21 mouse cellular contexts compared by ENCODE assay signal in genomic region chr1:38864341-38864740, GRCm38 (mm10). TPM values are rescaled to one million over a fixed set of nuclear protein-coding genes. Genes with fewer than 3 reads are reported as not detected.
"Had no signal": no experiment of that assay in that cellular context is flagged by ENCODE, and none has a peak within 500 bp of the region (broad histone marks: within the 10 kb centered on the region; RNA-seq: fewer than 3 reads in every experiment).

No protein-coding gene starts in this region.

- H3K27ac ChIP-seq: liver, embryonic 14.5 days; lung, embryonic 15.5 days; midbrain, embryonic 10.5 days; neural tube, embryonic 12.5 days; neural tube, embryonic 15.5 days had no signal

- H3K4me2 ChIP-seq: liver, embryonic 11.5 days; lung, embryonic 15.5 days; neural tube, embryonic 12.5 days; neural tube, embryonic 15.5 days had no signal

- ATAC-seq: inflammation-experienced regulatory T-cells, adult 6 months; intestine, embryonic 16.5 days had no signal

- H3K9me3 ChIP-seq: lung, embryonic 15.5 days; megakaryocyte, embryonic 14.5 days; midbrain, embryonic 10.5 days; neural tube, embryonic 12.5 days; neural tube, embryonic 15.5 days had no signal

- H3K9ac ChIP-seq: liver, embryonic 14.5 days; lung, embryonic 15.5 days; neural tube, embryonic 12.5 days; neural tube, embryonic 15.5 days had no signal

- H3K4me3 ChIP-seq: lung, embryonic 15.5 days; megakaryocyte, embryonic 14.5 days; midbrain, embryonic 10.5 days; neural tube, embryonic 12.5 days; neural tube, embryonic 15.5 days had no signal

- H3K4me1 ChIP-seq: lung, embryonic 15.5 days; megakaryocyte, embryonic 14.5 days; midbrain, embryonic 10.5 days; neural tube, embryonic 12.5 days had no signal

- H3K27me3 ChIP-seq: lung, embryonic 15.5 days; neural tube, embryonic 12.5 days; neural tube, embryonic 15.5 days had no signal

- H3K36me3 ChIP-seq: lung, embryonic 15.5 days had no signal

- DNase-seq: kidney, adult 18-20 months; kidney, adult 9 months; kidney, postnatal 14 days; kidney, postnatal 4 days; layer of hippocampus, adult 9-11 months; lung, adult 18-20 months; lung, postnatal 10 days; lung, postnatal 36 days; midbrain, embryonic 14.5 days; retina, postnatal 1 day; thymus, adult 18-20 months; thymus, postnatal 36 days had no signal

RNA-seq across cellular contexts. Expression of gene Lonrf2, which starts 27.8 kb away (rescaled TPM):
- polyA plus RNA-seq: inflammation-experienced regulatory T-cells, adult 6 months had no signal
